Mouse (Mus musculus): ENCODE measurements around the gene Rapgef5. TPM values are rescaled to one million over a fixed set of nuclear protein-coding genes. Genes with fewer than 3 reads are reported as not detected.

Rapgef5 gene
- total RNA-seq, 2 experiments from 2014 or later: 91.7 to 98.0 TPM

GRCm38 (mm10) chr12:117528509-117529145 is 12.3 kb downstream of the Rapgef5 start:
- no peak for DNase-seq (ENCODE audit: low spot score in 2 of 2)

DNA sequence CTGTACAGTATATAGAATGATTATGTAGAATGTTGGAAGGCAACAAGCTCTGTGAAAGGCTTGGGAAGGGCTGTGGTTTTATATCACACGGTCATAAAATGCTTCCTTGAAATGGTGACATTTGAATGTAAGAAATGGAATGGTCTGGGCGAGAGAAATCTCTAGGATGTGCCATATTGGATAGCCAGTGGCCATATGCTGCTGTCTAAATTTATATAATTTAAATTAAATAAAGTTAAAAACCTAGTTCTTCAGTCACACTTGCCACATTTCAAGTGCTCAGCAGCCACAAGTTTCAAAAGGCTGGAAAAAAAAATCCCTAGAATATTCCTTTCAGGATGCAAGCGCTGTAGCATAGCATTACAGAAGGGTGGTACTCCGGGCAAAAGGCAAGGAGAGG is 14.8 kb downstream of the Rapgef5 start:
- DNase-seq (ENCODE audit: low spot score in 2 of 2): no peak

GRCm38 (mm10) chr12:117533176-117534086 is 17.2 kb downstream of the Rapgef5 start:
- peak; percentile 22 to 52 for DNase-seq (ENCODE audit: low spot score in 2 of 2)

DNA sequence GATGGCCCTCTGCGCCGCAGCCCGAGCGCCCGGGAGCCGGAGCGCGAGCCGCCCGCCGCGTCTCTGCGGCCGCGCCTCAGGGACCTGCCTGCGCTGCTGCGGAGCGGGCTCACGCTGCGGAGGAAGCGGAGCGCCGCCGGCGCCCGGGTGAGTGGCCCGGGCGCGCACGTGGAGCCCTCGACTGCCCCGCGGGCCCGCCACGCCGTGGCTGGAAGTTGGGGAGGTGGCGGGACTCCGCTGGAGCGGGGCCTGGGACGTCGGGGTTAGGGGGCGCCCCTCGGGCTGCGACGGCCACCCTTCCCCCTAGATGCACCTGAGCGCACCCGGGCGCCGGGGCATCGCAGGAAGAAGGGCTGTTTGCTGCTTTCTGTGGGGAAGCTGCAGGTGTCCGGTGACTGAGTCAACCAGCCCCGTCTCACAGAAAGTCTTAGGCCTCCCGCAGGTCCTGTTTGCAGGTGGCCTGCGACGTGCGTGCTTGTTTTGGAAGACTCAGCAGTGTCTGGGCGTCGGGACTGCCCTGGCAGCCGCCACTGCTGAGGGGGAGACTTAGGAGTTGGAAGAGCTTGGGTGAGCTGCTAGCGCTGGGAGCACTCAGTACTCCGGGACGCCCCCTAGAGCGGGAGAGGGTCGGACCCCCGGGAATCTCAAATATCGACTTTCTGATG is 17.9 kb downstream of the Rapgef5 start:
- DNase-seq (ENCODE audit: low spot score in 2 of 2): peak; percentile 50 to 56

DNA sequence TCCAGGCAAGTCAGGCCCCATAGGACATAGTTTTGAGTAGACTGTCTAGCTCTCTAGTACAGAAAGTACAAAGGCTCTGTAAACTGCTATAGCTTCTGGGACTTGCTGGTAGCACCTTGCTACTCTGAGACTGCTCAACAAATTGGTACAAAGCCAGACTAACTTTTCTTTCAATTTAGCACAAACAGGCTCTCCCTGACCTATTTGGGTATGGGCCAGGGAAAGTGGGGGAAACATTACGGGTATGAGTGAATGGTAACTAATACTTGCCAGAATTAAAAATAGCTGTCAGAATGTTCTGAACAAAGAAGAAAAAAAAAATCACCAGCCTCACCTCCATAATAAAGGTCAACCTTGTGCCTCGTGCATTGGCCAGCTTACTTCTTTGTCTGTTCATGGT is 24.1 kb downstream of the Rapgef5 start:
- no peak for DNase-seq (ENCODE audit: low spot score in 2 of 2)

- no peak for DNase-seq (ENCODE audit: low spot score in 2 of 2)
Observed at GRCm38 (mm10) chr12:117545277-117545676, 29.0 kb downstream of the Rapgef5 start.

DNA sequence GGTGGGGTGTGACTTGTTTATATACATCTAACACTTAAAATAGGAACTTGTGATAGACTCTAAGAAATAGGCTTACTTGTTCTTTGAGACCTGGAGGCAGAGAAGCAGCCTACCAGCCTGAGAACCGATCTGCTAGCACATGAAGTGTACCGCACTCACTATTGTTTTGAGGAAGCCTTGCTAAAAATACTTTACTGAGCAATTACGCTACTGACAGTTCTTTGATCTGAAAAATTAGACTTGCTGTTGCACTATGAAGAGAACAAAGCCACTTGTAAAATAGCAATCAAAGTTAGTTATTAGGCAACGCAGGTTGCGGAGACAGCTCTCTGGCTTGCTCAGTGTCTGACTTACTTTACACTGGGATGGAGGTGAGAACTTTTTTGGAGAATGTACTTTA is 37.1 kb downstream of the Rapgef5 start:
- DNase-seq (ENCODE audit: low spot score in 2 of 2): no peak

DNA sequence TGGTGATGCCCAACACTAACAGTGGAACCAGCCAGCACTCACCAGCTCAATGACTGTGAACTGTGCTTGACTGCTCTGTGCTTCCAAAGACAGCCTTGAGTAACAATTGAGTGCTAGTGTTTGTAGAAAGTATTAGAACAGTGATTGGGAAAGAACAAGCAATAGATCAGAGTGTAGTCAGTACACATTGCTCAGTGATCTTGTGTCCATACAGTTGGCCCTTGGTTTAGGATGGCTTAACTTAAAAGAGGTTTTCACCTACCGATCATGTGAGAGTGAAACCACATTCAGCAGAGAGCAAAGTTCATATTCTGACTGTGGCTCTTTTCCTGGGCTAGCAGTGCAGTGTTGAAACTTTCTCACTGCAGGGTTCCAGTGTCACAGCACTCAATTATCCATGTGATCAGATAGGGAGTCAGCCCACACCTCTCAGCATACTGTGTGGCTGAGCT is 38.4 kb downstream of the Rapgef5 start:
- no peak for DNase-seq (ENCODE audit: low spot score in 2 of 2)

DNA sequence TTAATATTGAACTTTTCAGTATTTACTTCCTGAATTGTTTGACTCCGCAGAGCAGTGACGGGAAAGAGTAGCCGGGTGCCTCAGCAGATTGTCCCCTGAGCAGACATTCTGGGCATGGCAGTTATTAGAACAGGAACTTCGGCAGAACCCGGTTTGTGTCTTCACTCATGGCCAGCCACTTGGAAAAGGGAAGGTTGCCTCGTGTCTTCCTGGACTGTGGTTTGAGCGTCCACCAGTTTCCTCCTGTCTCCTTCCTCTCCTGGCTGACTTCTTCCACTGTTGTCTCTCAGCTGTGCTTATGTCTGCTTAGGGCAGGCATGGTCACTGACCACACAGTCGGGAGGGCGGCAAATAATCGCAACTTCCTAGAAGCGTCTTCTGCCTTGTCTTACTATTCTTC is 44.2 kb downstream of the Rapgef5 start:
- no peak for DNase-seq (ENCODE audit: low spot score in 2 of 2)

- no peak for DNase-seq (ENCODE audit: low spot score in 2 of 2)
Observed at GRCm38 (mm10) chr12:117561411-117562059, 45.3 kb downstream of the Rapgef5 start.

DNA sequence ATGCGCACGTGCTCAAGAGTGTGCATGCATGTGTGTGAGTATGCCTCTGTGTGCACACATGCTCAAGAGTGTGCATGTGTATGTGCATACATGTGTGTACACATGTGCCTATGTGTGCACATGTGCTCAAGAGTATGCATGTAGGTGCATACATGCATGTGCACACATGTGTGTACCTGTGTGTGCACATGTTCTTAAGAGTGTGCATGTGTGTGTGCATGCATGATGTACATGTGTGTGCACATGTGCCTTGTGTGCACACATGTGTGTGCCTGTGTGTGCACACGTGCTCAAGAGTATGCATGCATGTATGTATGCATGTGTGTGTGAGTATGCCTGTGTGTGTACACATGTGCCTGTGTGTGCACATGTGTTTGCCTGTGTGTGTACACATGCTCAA is 45.8 kb downstream of the Rapgef5 start:
- no peak for DNase-seq (ENCODE audit: low spot score in 2 of 2)

GRCm38 (mm10) chr12:117563859-117564258 is 47.6 kb downstream of the Rapgef5 start:
- DNase-seq (ENCODE audit: low spot score in 2 of 2): no peak

- no peak for DNase-seq (ENCODE audit: low spot score in 2 of 2)
Observed at GRCm38 (mm10) chr12:117566298-117566697, 50.0 kb downstream of the Rapgef5 start.

DNA sequence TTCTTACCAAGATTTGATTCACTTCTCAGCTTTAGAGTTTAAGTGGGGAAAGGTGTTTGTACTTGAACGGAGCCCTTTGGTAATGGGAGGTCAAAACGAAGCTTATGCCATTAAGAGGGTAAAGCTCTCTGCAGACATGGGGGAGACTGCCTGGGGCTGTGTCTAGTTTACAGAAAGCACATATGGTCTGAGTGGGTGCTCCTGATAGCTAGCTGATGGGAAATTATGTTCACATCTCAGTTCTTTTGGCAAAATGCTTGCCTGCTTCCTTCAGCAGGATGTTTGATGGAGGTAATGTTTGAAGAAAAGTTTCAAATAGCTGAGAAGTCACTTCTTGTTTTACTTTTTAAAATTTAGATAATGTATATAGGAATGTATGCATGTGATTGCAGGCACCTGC is 53.4 kb downstream of the Rapgef5 start:
- DNase-seq (ENCODE audit: low spot score in 2 of 2): no peak

DNA sequence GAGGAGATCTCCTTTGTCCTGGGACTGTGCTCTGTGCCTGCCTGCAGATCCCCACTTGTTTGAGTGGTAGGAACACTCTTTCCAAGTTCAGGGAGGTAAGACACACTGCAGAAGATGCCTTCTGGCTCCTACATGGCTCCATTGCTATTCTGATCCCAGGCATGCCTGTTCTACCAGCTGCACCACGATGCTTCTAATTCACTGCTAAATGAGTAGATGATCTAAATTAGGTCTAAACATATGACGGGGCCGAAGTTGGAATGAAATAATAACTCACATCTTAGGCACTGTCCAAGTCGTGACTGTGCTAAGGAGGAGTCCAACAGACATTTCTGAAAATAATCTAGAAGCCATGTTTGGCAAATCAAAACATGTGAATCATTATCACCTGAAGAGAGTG is 68.0 kb downstream of the Rapgef5 start:
- no peak for DNase-seq (ENCODE audit: low spot score in 2 of 2)

DNA sequence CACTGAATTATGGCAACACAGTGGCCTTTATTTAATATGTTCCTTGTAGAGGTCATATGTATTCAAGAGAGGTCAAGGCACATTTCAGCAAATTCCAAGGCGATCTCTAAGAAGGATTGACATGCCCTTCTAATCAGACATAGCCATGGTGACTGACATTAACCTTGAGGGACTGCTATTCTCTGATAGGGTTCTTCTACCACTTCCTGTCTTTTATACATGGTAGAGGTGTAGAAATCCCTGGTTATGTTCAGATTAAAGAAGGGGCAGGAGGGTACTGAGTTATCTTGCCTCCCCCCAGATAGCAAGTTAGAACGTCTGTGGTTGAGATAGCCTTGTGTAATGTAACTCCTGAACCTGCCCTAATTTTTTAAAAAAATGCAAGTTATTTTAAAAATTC is 69.1 kb downstream of the Rapgef5 start:
- no peak for DNase-seq (ENCODE audit: low spot score in 2 of 2)

- peak; percentile 66 to 77 for DNase-seq (ENCODE audit: low spot score in 2 of 2)
Observed at GRCm38 (mm10) chr12:117586124-117586523, 69.8 kb downstream of the Rapgef5 start.

DNA sequence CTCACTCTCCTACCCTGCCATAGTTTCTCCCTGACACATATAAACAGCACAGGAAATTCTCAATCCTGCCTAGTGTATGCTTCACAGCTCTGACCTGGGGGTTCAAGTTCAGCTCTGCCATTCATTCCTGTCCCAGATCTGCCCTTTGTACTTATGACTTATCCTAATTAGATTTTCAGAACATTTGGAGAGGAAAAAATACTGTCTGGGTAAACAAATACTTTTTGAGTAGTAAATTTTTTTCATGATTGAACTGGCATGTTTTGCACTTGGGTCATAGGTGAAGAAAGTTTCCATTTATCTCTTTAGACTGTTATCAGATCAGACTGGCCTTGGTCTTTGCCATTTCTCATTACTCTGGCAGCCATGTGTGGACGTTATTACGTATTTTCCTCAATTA is 72.9 kb downstream of the Rapgef5 start:
- DNase-seq (ENCODE audit: low spot score in 2 of 2): no peak

GRCm38 (mm10) chr12:117592019-117592418 is 75.7 kb downstream of the Rapgef5 start:
- peak in 1 of 2 experiments; percentile 22 for DNase-seq (ENCODE audit: low spot score in 2 of 2)

- no peak for DNase-seq (ENCODE audit: low spot score in 2 of 2)
Observed at GRCm38 (mm10) chr12:117592583-117592982, 76.3 kb downstream of the Rapgef5 start.

DNA sequence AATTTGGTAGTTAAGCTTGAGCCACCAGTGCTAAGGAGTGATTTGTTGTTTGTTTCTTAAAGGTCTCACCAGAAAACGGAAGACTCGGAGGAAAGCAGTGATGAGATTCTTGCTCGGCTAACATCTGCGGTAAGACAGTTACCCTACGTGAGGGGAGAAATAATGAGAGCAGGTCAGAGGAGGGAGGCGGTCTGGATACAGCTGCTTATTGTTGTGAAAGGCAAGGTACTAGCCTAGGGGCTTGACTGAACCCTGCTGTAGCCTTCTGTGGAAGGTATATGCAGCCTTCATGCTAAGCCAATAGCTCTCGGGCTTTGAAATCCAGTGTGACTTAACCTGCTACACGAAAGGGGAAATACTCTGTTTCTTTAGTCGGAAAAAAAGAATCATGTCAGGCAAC is 78.9 kb downstream of the Rapgef5 start:
- DNase-seq (ENCODE audit: low spot score in 2 of 2): no peak

Data from layer of hippocampus, postnatal 10 days (tissue).